Mouse (Mus musculus) olfactory bulb, adult 2 months (tissue): ENCODE data around the gene Hspa12a. TPM values are rescaled to one million over a fixed set of nuclear protein-coding genes. Genes with fewer than 3 reads are reported as not detected.

Source experiments
- H3K27ac ChIP-seq: fragments of 200-500 bp; 2 replicates; pipeline ENCODE4 v1.5.1; 2012; ENCODE audit warnings: low read depth, low read length; ENCODE audit not compliant: insufficient read depth
- H3K4me1 ChIP-seq: fragments of 200-500 bp; 2 replicates; pipeline ENCODE4 v1.6.1; 2012; ENCODE audit warnings: low read length; ENCODE audit not compliant: control insufficient read depth, insufficient read depth
- H3K4me3 ChIP-seq: fragments of 200-500 bp; 2 replicates; pipeline ENCODE4 v1.5.1; 2012; ENCODE audit warnings: mild to moderate bottlenecking, low read depth, low read length, moderate library complexity; ENCODE audit not compliant: insufficient read depth
- CTCF ChIP-seq: fragments of 200-500 bp; IDR thresholded peaks from 2 replicates; pipeline ENCODE4 v1.5.1; 2012; ENCODE audit warnings: low read depth, mild to moderate bottlenecking, low read length, moderate library complexity; ENCODE audit not compliant: insufficient read depth
- POLR2A ChIP-seq: fragments of 200-500 bp; IDR thresholded peaks from 2 replicates; pipeline ENCODE4 v1.6.1; 2012; ENCODE audit warnings: mild to moderate bottlenecking, low read depth, low read length, moderate library complexity; ENCODE audit not compliant: insufficient read depth
- WGBS: fragments of 180-500 bp; shearing (Covaris S2); methylation state at CpG from one replicate; pipeline ENCODE4 v1.1.7; 2018; 5-methylcytosine and 5-hydroxymethylcytosine counted together
- polyA plus RNA-seq: library from polyadenylated mRNA; stranded (reverse); fragments of >200 nt; gene quantifications from 2 replicates; pipeline ENCODE4 v1.2.4, GENCODE M21; 2012; ENCODE audit warnings: low replicate concordance; ENCODE audit not compliant: missing spikeins, insufficient read depth, insufficient read length

Hspa12a gene
- polyA plus RNA-seq, 1 experiment: not detected

GRCm38 (mm10) chr19:58871878-58872277 is 71.6 kb downstream of the Hspa12a start:
- Histone ChIP-seq H3K4me1 (0 out of 2 replicates have a peak, but pooled peaks cover 2% of the 10 kb centered on the region), H3K27ac (no peak overlapping the region), H3K4me3 (no peak overlapping the region)
- 86% methylated on average over 6 of the region's 6 CpGs for WGBS
- TF ChIP-seq CTCF: no peak
- TF ChIP-seq POLR2A: no peak

- TF ChIP-seq CTCF: no peak
- no peak for TF ChIP-seq POLR2A
- H3K4me1 ChIP-seq: 0 out of 2 replicates have a peak, but pooled peaks cover 2% of the 10 kb centered on the region
- 94% methylated on average over 4 of the region's 4 CpGs for WGBS
- H3K4me3 ChIP-seq: no peak overlapping the region
- no peak overlapping the region for H3K27ac ChIP-seq
Measured at GRCm38 (mm10) chr19:58866651-58867050, 76.8 kb downstream of the Hspa12a start.

- no peak overlapping the region for H3K4me3 ChIP-seq
- peaks cover 12% of the 10 kb centered on the region for H3K4me1 ChIP-seq
- 54% methylated on average over 5 of the region's 5 CpGs for WGBS
- TF ChIP-seq CTCF (no peak), POLR2A (no peak)
- no peak overlapping the region for H3K27ac ChIP-seq
Measured at GRCm38 (mm10) chr19:58865224-58865623, 78.2 kb downstream of the Hspa12a start.

- Histone ChIP-seq H3K4me3 (no peak overlapping the region), H3K4me1 (peaks cover 21% of the 10 kb centered on the region), H3K27ac (no peak overlapping the region)
- WGBS: 96% methylated on average over 1 of the region's 1 CpGs
- TF ChIP-seq CTCF: no peak
- no peak for TF ChIP-seq POLR2A
Measured at GRCm38 (mm10) chr19:58864006-58864573, 79.4 kb downstream of the Hspa12a start.

GRCm38 (mm10) chr19:58861174-58861760 is 82.2 kb downstream of the Hspa12a start:
- TF ChIP-seq CTCF (no peak), POLR2A (no peak)
- Histone ChIP-seq H3K4me3 (peak overlapping the region; percentile 59), H3K4me1 (peaks cover 21% of the 10 kb centered on the region), H3K27ac (no peak overlapping the region)
- WGBS: 42% methylated on average over 12 of the region's 12 CpGs

- Histone ChIP-seq H3K27ac (no peak overlapping the region), H3K4me3 (peak overlapping the region; percentile 59), H3K4me1 (peaks cover 21% of the 10 kb centered on the region)
- 2% methylated on average over 46 of the region's 46 CpGs for WGBS
- TF ChIP-seq POLR2A: no peak
- no peak for TF ChIP-seq CTCF
Measured at GRCm38 (mm10) chr19:58860255-58861173, 82.9 kb downstream of the Hspa12a start.

- Histone ChIP-seq H3K4me1 (peaks cover 21% of the 10 kb centered on the region), H3K4me3 (peak overlapping the region; percentile 59), H3K27ac (no peak overlapping the region)
- 7% methylated on average over 14 of the region's 14 CpGs for WGBS
- TF ChIP-seq CTCF (no peak), POLR2A (no peak)
Measured at GRCm38 (mm10) chr19:58859831-58860254, 83.6 kb downstream of the Hspa12a start.

GRCm38 (mm10) chr19:58859357-58859756 is 84.1 kb downstream of the Hspa12a start:
- peak overlapping the region; percentile 59; the same call in 1 of the 2 replicates for H3K4me3 ChIP-seq
- 29% methylated on average over 6 of the region's 6 CpGs for WGBS
- peaks cover 21% of the 10 kb centered on the region for H3K4me1 ChIP-seq
- no peak for TF ChIP-seq CTCF
- no peak for TF ChIP-seq POLR2A
- H3K27ac ChIP-seq: no peak overlapping the region

GRCm38 (mm10) chr19:58856129-58856855 is 87.2 kb downstream of the Hspa12a start:
- H3K27ac ChIP-seq: no peak overlapping the region

More at GRCm38 (mm10) chr19:58856129-58856855, 87.2 kb downstream of the Hspa12a start:
- Histone ChIP-seq H3K4me1 (peaks cover 21% of the 10 kb centered on the region), H3K4me3 (no peak overlapping the region)
- WGBS: 76% methylated on average over 9 of the region's 9 CpGs
- TF ChIP-seq POLR2A (no peak), CTCF (no peak)
